Mouse (Mus musculus) liver, adult 2 months (tissue): ENCODE measurements at regions not wholly inside any gene's neighbourhood (a gene's known extent, or its start where the extent isn't known, plus 50 kb on each side); places are given as distances from the start of the nearest gene placed in this dataset.
A peak's percentile ranks its signal among the peaks of the same experiment; 100 is the strongest.

Source experiments
- DNase-seq: peaks from one replicate; pipeline ENCODE4 v3.0.0-alpha.2; 2011; ENCODE audit warnings: low read depth, low spot score; ENCODE audit errors: extremely low read depth
- H3K27ac ChIP-seq: fragments of 200-500 bp; replicated peaks from 2 replicates; pipeline ENCODE4 v1.5.1; 2012; ENCODE audit warnings: low read depth, mild to moderate bottlenecking, control low read depth, inconsistent platforms, low read length; ENCODE audit not compliant: insufficient read depth
- H3K27me3 ChIP-seq: fragments of 200-500 bp; 2 replicates; pipeline ENCODE4 v1.6.1; 2012; ENCODE audit warnings: mild to moderate bottlenecking, moderate library complexity, low read length, inconsistent platforms; ENCODE audit not compliant: control insufficient read depth, insufficient read depth
- H3K36me3 ChIP-seq: fragments of 200-500 bp; 2 replicates; pipeline ENCODE4 v1.6.1; 2012; ENCODE audit warnings: low read length, inconsistent platforms; ENCODE audit not compliant: control insufficient read depth, insufficient read depth
- H3K4me1 ChIP-seq: fragments of 200-500 bp; 2 replicates; pipeline ENCODE4 v1.6.1; 2011; ENCODE audit warnings: low read length; ENCODE audit not compliant: control insufficient read depth, insufficient read depth
- H3K4me3 ChIP-seq: fragments of 200-500 bp; 2 replicates; pipeline ENCODE4 v1.5.1; 2011; ENCODE audit warnings: low read depth, mild to moderate bottlenecking, control low read depth, low read length, moderate library complexity; ENCODE audit not compliant: insufficient read depth
- H3K79me2 ChIP-seq: fragments of 200-500 bp; 2 replicates; pipeline ENCODE4 v1.6.1; 2012; ENCODE audit warnings: inconsistent platforms, mild to moderate bottlenecking, low read length, moderate library complexity; ENCODE audit not compliant: control insufficient read depth, insufficient read depth
- H3K9ac ChIP-seq: fragments of 200-500 bp; 2 replicates; pipeline ENCODE4 v1.6.1; 2012; ENCODE audit warnings: low read depth, mild to moderate bottlenecking, control low read depth, inconsistent platforms, low read length
- CTCF ChIP-seq: fragments of 200-500 bp; IDR thresholded peaks from 2 replicates; pipeline ENCODE4 v1.5.1; 2011; ENCODE audit warnings: low read depth, low read length, control low read depth
- POLR2A ChIP-seq: fragments of 200-500 bp; IDR thresholded peaks from 2 replicates; pipeline ENCODE4 v1.6.1; 2011; ENCODE audit warnings: low read length, control low read depth; ENCODE audit not compliant: insufficient read depth; ENCODE audit errors: extremely low read depth
- WGBS: fragments of 180-500 bp; shearing (Covaris S2); methylation state at CpG from one replicate; pipeline ENCODE4 v1.1.7; 2018; 5-methylcytosine and 5-hydroxymethylcytosine counted together

DNA sequence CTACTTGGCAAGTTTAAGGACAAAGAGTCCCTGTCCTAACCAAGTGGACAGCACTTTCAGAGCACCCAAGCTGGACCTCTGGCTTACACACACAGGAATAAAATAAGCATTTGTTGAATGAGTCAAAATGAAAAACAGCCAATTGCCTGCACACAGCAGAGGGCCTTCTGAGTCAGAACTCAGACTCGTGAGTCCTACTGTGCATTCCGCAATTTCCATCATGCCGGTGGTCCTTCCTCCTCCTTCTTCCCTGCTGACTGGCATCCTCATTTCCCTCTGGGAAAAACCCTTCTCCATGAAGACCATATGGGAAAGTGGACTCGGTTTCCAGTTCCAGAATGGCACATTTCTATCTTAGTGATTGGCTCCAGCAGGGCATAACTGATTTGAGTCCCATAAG, 126.4 kb downstream of the Srek1 start:
- Histone ChIP-seq H3K27me3 (no peaks in the 10 kb centered on the region), H3K79me2 (no peaks in the 10 kb centered on the region), H3K9ac (no peak overlapping the region), H3K4me3 (no peak overlapping the region), H3K27ac (no peak overlapping the region), H3K36me3 (no peaks in the 10 kb centered on the region), H3K4me1 (no peaks in the 10 kb centered on the region)
- 69% methylated on average over 4 of the region's 4 CpGs for WGBS
- DNase-seq, result no peak
- TF ChIP-seq POLR2A (no peak), CTCF (no peak)

DNA sequence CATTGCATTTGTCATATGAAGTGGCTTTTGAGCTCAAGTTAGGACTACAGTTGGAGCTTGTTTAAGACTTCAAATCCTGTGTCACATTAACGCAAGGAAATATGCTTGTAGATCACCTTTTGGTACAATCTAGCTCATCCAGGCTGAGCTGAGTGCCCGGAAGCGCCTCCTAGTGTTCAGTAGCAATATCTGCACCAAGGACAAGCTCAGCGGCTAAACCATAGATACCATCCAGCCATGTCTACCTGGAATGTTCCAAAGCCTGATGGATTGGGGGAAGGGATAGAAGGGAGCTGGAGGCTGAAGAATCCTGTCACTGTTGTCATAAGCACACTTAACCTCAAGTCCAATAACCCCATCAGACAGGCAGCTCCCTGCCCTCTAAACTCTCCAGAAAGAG, 128.4 kb downstream of the Srek1 start:
- DNase-seq, result peak; percentile 26
- H3K79me2 ChIP-seq, result no peaks in the 10 kb centered on the region
- H3K27me3 ChIP-seq, result no peaks in the 10 kb centered on the region
- 28% methylated on average over 4 of the region's 4 CpGs for WGBS
- no peaks in the 10 kb centered on the region for H3K36me3 ChIP-seq
- no peaks in the 10 kb centered on the region for H3K4me1 ChIP-seq
- TF ChIP-seq CTCF, result peak; percentile 70
- TF ChIP-seq POLR2A, result no peak
- H3K4me3 ChIP-seq, result no peak overlapping the region
- H3K9ac ChIP-seq, result no peak overlapping the region
- no peak overlapping the region for H3K27ac ChIP-seq

DNA sequence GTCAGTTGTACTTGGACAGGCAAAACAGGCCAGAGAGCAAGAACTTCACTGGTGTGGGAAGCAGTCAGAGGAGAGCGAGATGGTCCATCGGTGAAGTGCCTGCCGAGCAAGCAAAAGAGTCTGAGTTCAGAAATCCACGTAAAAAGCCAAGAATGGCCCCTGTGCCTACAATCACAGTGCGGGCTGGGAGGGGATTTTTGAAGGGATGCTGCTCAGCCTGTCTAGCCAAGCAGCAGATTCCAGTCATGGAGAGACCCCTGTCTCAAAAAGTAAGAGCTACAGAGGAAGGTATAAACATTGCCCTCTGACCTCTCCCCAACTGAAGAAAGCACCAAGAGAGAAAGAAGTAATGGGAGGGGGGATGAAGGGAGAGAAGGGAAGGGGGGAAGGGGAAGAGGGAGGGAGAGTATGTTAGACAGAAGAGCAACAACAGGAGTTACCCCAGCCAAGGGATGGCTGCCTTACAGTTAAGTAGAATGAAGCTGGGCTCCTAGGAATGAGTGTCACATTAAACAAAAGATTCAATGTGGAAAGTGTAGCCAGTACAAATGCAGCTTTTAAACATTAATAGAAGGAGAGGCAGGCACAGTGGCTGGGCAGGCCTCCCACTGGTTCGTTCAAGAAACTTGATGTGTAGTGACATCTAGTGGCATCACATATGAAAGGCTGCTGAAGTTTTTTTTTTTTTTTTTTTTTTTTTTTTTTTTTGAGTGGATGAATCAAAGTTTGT, 130.2 kb downstream of the Srek1 start:
- TF ChIP-seq CTCF (peak; percentile 53), POLR2A (no peak)
- H3K36me3 ChIP-seq, result no peaks in the 10 kb centered on the region
- no peak overlapping the region for H3K27ac ChIP-seq
- no peak overlapping the region for H3K9ac ChIP-seq
- 69% methylated on average over 6 of the region's 6 CpGs for WGBS
- peak; percentile 49 for DNase-seq
- H3K4me1 ChIP-seq, result no peaks in the 10 kb centered on the region
- no peaks in the 10 kb centered on the region for H3K27me3 ChIP-seq
- H3K79me2 ChIP-seq, result no peaks in the 10 kb centered on the region
- H3K4me3 ChIP-seq, result no peak overlapping the region

DNA sequence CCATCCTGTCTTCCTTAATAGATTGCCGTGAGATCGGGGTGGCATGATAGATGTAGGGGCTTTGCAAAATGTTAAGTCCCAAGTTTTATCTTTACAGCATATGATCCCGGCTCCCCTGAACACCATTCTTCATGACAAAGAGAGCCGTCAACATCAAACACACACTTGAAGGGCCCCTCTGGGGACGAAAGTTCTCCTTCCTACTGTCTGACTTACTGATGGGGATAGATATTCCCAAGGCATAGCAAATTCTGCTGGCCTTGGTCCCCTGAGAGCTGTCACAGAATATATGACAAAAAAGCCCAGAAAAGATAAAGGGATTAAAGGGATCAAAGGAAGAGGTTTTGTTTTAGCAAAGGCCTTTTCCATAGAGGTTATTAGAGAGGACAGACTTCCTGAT, 130.9 kb downstream of the Srek1 start:
- 79% methylated on average over 5 of the region's 5 CpGs for WGBS
- no peak overlapping the region for H3K4me3 ChIP-seq
- H3K27me3 ChIP-seq, result no peaks in the 10 kb centered on the region
- H3K9ac ChIP-seq, result no peak overlapping the region
- H3K27ac ChIP-seq, result no peak overlapping the region
- H3K79me2 ChIP-seq, result no peaks in the 10 kb centered on the region
- DNase-seq, result no peak
- H3K36me3 ChIP-seq, result no peaks in the 10 kb centered on the region
- TF ChIP-seq CTCF, result no peak
- TF ChIP-seq POLR2A, result no peak
- H3K4me1 ChIP-seq, result no peaks in the 10 kb centered on the region

DNA sequence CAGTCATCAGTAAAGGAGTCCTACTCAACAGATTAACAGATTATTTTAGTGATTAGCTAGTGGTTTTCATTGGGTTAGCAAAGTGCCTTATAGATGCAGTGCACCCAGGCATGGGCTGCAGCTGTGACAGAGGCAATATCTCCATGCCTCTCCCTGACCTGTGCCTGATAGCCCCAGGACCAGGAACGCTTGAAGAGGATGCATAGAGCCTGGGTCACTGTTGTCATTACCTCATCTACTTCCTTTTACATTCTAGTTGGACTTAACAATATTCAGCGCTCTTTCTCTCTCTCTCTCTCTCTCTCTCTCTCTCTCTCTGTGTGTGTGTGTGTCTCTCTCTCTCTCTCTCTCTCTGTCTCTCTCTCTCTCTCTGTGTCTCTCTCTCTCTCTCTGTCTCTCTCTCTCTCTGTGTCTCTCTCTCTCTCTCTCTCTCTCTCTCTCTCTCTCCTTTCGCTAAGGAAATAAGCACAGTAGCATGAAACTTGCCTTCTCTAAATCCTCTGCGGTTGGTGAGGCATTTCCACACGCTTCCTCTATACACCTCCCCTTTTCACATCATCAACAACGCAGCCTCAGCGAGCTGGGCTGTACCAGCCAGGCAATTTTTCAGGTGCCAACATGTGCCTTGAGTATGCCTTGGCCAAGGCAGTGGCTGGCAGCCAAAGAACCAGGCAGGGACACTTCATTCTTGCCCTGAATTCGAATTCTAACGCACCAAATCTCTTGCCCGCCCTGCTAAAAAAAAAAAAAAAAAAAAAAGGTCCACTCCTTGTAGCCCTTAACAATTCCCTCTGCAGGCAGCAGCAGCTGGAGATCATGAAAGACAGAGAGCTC, 131.6 kb downstream of the Srek1 start:
- Histone ChIP-seq H3K4me3 (no peak overlapping the region), H3K27ac (no peak overlapping the region), H3K27me3 (no peaks in the 10 kb centered on the region), H3K36me3 (no peaks in the 10 kb centered on the region), H3K4me1 (no peaks in the 10 kb centered on the region), H3K79me2 (no peaks in the 10 kb centered on the region), H3K9ac (no peak overlapping the region)
- TF ChIP-seq POLR2A, result no peak
- TF ChIP-seq CTCF, result no peak
- 74% methylated on average over 10 of the region's 10 CpGs for WGBS
- no peak for DNase-seq

DNA sequence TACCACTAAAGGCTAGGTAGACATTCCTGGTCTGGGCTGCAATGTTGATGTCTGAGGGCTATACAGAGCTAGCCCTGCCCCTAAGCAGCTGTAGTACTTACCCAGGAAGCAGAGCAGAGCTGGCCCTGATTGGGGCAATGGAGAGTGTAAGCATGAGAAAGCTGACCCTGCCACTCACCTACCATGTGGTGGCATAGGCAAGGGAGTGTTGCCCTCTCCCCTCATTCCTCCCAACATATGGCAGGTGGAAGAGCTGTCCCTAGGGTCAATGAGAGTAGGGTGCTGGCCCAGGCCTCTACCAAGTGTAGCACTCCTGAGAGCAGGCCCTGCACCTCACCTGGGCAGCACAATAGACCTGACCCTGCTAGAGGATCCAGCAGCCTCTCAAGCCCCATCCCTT, 136.4 kb downstream of the Srek1 start:
- no peak for DNase-seq
- TF ChIP-seq POLR2A (no peak), CTCF (no peak)
- no peaks in the 10 kb centered on the region for H3K4me1 ChIP-seq
- H3K79me2 ChIP-seq, result no peaks in the 10 kb centered on the region
- H3K27ac ChIP-seq, result no peak overlapping the region
- no peak overlapping the region for H3K4me3 ChIP-seq
- H3K36me3 ChIP-seq, result no peaks in the 10 kb centered on the region
- H3K9ac ChIP-seq, result no peak overlapping the region
- no peaks in the 10 kb centered on the region for H3K27me3 ChIP-seq
